Mouse (Mus musculus) embryonic facial prominence, embryonic 15.5 days (tissue): ENCODE measurements around the gene Tmsb10. TPM values are rescaled to one million over a fixed set of nuclear protein-coding genes. Genes with fewer than 3 reads are reported as not detected.

Source experiments
- polyA plus RNA-seq: library from polyadenylated mRNA; unstranded; fragments of >200 nt; fragmentation: Nextera tagmentation; extraction: Ambion mirVana; gene quantifications from 2 replicates; pipeline ENCODE4 v1.2.1, GENCODE M21; 2015

Gene Tmsb10
- polyA plus RNA-seq, 1 experiment from 2014 or later: 1,735 TPM

Other genes with a start within 250 kb of the Tmsb10 start
- 52.3 and 54.7 TPM in 2 replicates for gene Tcf7l1, start 169.5 kb downstream of the Tmsb10 start, polyA plus RNA-seq
- gene Kcmf1, start 58.8 kb downstream of the Tmsb10 start, polyA plus RNA-seq: 41.3 and 41.8 TPM in 2 replicates